In the genomic region with DNA sequence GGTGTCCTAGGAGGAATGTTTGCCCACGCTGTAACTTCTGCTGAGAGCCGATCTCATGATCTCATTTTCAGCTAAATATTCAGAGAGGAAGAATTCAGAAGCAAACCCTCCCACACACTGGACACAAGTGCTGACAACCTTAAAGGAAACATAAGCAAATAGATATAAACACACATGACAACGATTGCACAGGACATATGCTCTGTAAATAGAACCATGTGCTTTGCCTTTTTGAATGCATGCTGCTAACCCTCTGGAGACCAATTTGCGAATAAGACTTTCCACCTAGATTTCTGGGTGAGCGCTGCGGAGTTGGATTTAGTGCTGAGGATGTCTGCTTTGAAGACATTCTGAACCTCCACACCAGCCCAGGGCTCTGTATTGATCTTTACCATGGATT, we compare ENCODE assay signal across 21 mouse cellular contexts.
DNase-seq lines count a peak whose midpoint lies in the region; ATAC-seq and TF ChIP-seq lines count a peak whose summit lies in the region.
"Had no signal": no experiment of that assay in that cellular context is flagged by ENCODE, and none has a peak within 500 bp of the region (broad histone marks: within the 10 kb centered on the region; RNA-seq: fewer than 3 reads in every experiment).

No protein-coding gene starts in this region.

- H3K9me3 ChIP-seq in forebrain, embryonic 15.5 days = no peaks in the 10 kb centered on the region
- H3K9me3 ChIP-seq in forebrain, embryonic 10.5 days = no peaks in the 10 kb centered on the region
- no peaks in the 10 kb centered on the region for H3K9me3 ChIP-seq in midbrain, embryonic 14.5 days (ENCODE audit: control insufficient read depth, low read length)
- no peaks in the 10 kb centered on the region for H3K9me3 ChIP-seq in midbrain, postnatal 0 days (ENCODE audit: low read length)
- H3K9me3 ChIP-seq in embryonic facial prominence, embryonic 14.5 days (ENCODE audit: control insufficient read depth, low read length) = no peaks in the 10 kb centered on the region
- no peaks in the 10 kb centered on the region for H3K9me3 ChIP-seq in forebrain, postnatal 0 days (ENCODE audit: low read length)
- H3K9me3 ChIP-seq: embryonic facial prominence, embryonic 13.5 days; heart, embryonic 15.5 days; hindbrain, embryonic 10.5 days; intestine, embryonic 15.5 days had no signal

- H3K4me2 ChIP-seq in forebrain, embryonic 15.5 days (replicated peaks) = no peak overlapping the region
- H3K4me2 ChIP-seq in midbrain, embryonic 14.5 days (ENCODE audit: low read length) = no peak overlapping the region
- no peak overlapping the region for H3K4me2 ChIP-seq in midbrain, postnatal 0 days (ENCODE audit: low read depth, low read length, poor library complexity, severe bottlenecking)
- no peak overlapping the region for H3K4me2 ChIP-seq in embryonic facial prominence, embryonic 14.5 days (ENCODE audit: low read depth, low read length)
- H3K4me2 ChIP-seq in forebrain, postnatal 0 days (ENCODE audit: low read depth) = no peak overlapping the region
- H3K4me2 ChIP-seq: embryonic facial prominence, embryonic 13.5 days; heart, embryonic 11.5 days; heart, embryonic 15.5 days; hindbrain, embryonic 14.5 days; intestine, embryonic 15.5 days had no signal

- H3K27me3 ChIP-seq in forebrain, embryonic 15.5 days = no peaks in the 10 kb centered on the region
- H3K27me3 ChIP-seq in forebrain, embryonic 10.5 days (ENCODE audit: poor library complexity, severe bottlenecking) = no peaks in the 10 kb centered on the region
- no peaks in the 10 kb centered on the region for H3K27me3 ChIP-seq in midbrain, embryonic 14.5 days (ENCODE audit: control insufficient read depth, insufficient read depth, low read length)
- H3K27me3 ChIP-seq in midbrain, postnatal 0 days (ENCODE audit: insufficient read depth, low read length) = no peaks in the 10 kb centered on the region
- no peaks in the 10 kb centered on the region for H3K27me3 ChIP-seq in embryonic facial prominence, embryonic 14.5 days (replicated peaks; ENCODE audit: control insufficient read depth, insufficient read depth, low read length)
- H3K27me3 ChIP-seq in forebrain, postnatal 0 days (ENCODE audit: insufficient read depth, low read length) = no peaks in the 10 kb centered on the region
- H3K27me3 ChIP-seq: embryonic facial prominence, embryonic 13.5 days; heart, embryonic 15.5 days; intestine, embryonic 15.5 days had no signal

- no peak overlapping the region for H3K9ac ChIP-seq in forebrain, embryonic 15.5 days (replicated peaks)
- H3K9ac ChIP-seq in midbrain, embryonic 14.5 days (replicated peaks; ENCODE audit: low read length) = no peak overlapping the region
- H3K9ac ChIP-seq in midbrain, postnatal 0 days (replicated peaks; ENCODE audit: low read length, poor library complexity, severe bottlenecking) = no peak overlapping the region
- no peak overlapping the region for H3K9ac ChIP-seq in embryonic facial prominence, embryonic 14.5 days (ENCODE audit: low read depth, low read length)
- no peak overlapping the region for H3K9ac ChIP-seq in forebrain, postnatal 0 days
- H3K9ac ChIP-seq: embryonic facial prominence, embryonic 13.5 days; heart, embryonic 15.5 days; hindbrain, embryonic 14.5 days; intestine, embryonic 15.5 days had no signal

- peak; percentile 68 for ATAC-seq in forebrain, embryonic 15.5 days (replicated peaks)
- ATAC-seq in midbrain, embryonic 14.5 days (ENCODE audit: low FRiP score, low TSS enrichment) = no peak
- no peak for ATAC-seq in midbrain, postnatal 0 days (ENCODE audit: low FRiP score)
- ATAC-seq in embryonic facial prominence, embryonic 14.5 days (ENCODE audit: low read depth) = peak; percentile 33; the same call in 1 of the 2 replicates
- peak; percentile 27; the same call in 1 of the 2 replicates for ATAC-seq in forebrain, postnatal 0 days
- ATAC-seq: intestine, embryonic 15.5 days had no signal

- H3K4me3 ChIP-seq in forebrain, embryonic 15.5 days = no peak overlapping the region
- H3K4me3 ChIP-seq in forebrain, embryonic 10.5 days = no peak overlapping the region
- H3K4me3 ChIP-seq in midbrain, embryonic 14.5 days (replicated peaks; ENCODE audit: low read depth, low read length) = no peak overlapping the region
- no peak overlapping the region for H3K4me3 ChIP-seq in midbrain, postnatal 0 days (ENCODE audit: low read depth, low read length)
- H3K4me3 ChIP-seq in embryonic facial prominence, embryonic 14.5 days (ENCODE audit: low read depth, low read length) = no peak overlapping the region
- no peak overlapping the region for H3K4me3 ChIP-seq in forebrain, postnatal 0 days (ENCODE audit: low read depth, low read length)
- H3K4me3 ChIP-seq: embryonic facial prominence, embryonic 13.5 days; heart, embryonic 15.5 days; hindbrain, embryonic 10.5 days; intestine, embryonic 15.5 days had no signal

- H3K36me3 ChIP-seq in forebrain, embryonic 15.5 days = no peaks in the 10 kb centered on the region
- H3K36me3 ChIP-seq in forebrain, embryonic 10.5 days (replicated peaks) = no peaks in the 10 kb centered on the region
- no peaks in the 10 kb centered on the region for H3K36me3 ChIP-seq in midbrain, embryonic 14.5 days (ENCODE audit: control insufficient read depth, insufficient read depth, low read length)
- H3K36me3 ChIP-seq in midbrain, postnatal 0 days (ENCODE audit: insufficient read depth, low read length) = no peaks in the 10 kb centered on the region
- H3K36me3 ChIP-seq in embryonic facial prominence, embryonic 14.5 days (ENCODE audit: control insufficient read depth, insufficient read depth, low read length) = no peaks in the 10 kb centered on the region
- H3K36me3 ChIP-seq in forebrain, postnatal 0 days (ENCODE audit: insufficient read depth) = no peaks in the 10 kb centered on the region
- H3K36me3 ChIP-seq: embryonic facial prominence, embryonic 13.5 days; heart, embryonic 15.5 days; hindbrain, embryonic 10.5 days; intestine, embryonic 15.5 days had no signal

- WGBS in forebrain, embryonic 15.5 days = 61% methylated on average over 6 of the region's 6 CpGs
- WGBS in forebrain, embryonic 10.5 days = 83% methylated on average over 6 of the region's 6 CpGs
- 62% methylated on average over 6 of the region's 6 CpGs for WGBS in midbrain, embryonic 14.5 days
- WGBS in midbrain, postnatal 0 days = 49% methylated on average over 6 of the region's 6 CpGs
- 39% methylated on average over 6 of the region's 6 CpGs for WGBS in embryonic facial prominence, embryonic 14.5 days
- 60% methylated on average over 6 of the region's 6 CpGs for WGBS in forebrain, postnatal 0 days

- no peak for DNase-seq in forebrain, embryonic 10.5 days (ENCODE audit: extremely low spot score, low spot score)
- peak; percentile 43 for DNase-seq in midbrain, embryonic 14.5 days
- no peak for DNase-seq in midbrain, postnatal 0 days (ENCODE audit: low spot score)
- peak; percentile 23 for DNase-seq in embryonic facial prominence, embryonic 14.5 days (ENCODE audit: low spot score)
- peak; percentile 20 for DNase-seq in forebrain, postnatal 0 days
- no peak for DNase-seq in heart, adult 9 months (ENCODE audit: low spot score in 2 of 2)
- DNase-seq: adrenal gland, adult 2 months; adrenal gland, postnatal 25 days; cerebellum, adult 2 months; cerebellum, postnatal 14 days; embryo, embryonic 11 days; gastrocnemius, postnatal 36 days; heart, adult 18-20 months; kidney, adult 18-20 months had no signal

- no peak overlapping the region for H3K27ac ChIP-seq in forebrain, embryonic 15.5 days (replicated peaks)
- no peak overlapping the region for H3K27ac ChIP-seq in forebrain, embryonic 10.5 days
- H3K27ac ChIP-seq in midbrain, embryonic 14.5 days (replicated peaks; ENCODE audit: low read depth, low read length) = no peak overlapping the region
- no peak overlapping the region for H3K27ac ChIP-seq in midbrain, postnatal 0 days (ENCODE audit: low read depth, low read length)
- H3K27ac ChIP-seq in embryonic facial prominence, embryonic 14.5 days (replicated peaks; ENCODE audit: low read depth, low read length) = no peak overlapping the region
- no peak overlapping the region for H3K27ac ChIP-seq in forebrain, postnatal 0 days (ENCODE audit: low read depth, low read length)
- H3K27ac ChIP-seq: embryonic facial prominence, embryonic 13.5 days; heart, embryonic 15.5 days; hindbrain, embryonic 10.5 days; hindbrain, embryonic 14.5 days; intestine, embryonic 15.5 days had no signal

- H3K4me1 ChIP-seq in forebrain, embryonic 15.5 days = no peaks in the 10 kb centered on the region
- no peaks in the 10 kb centered on the region for H3K4me1 ChIP-seq in forebrain, embryonic 10.5 days
- no peaks in the 10 kb centered on the region for H3K4me1 ChIP-seq in midbrain, embryonic 14.5 days (ENCODE audit: control insufficient read depth, insufficient read depth, low read length)
- no peaks in the 10 kb centered on the region for H3K4me1 ChIP-seq in midbrain, postnatal 0 days (ENCODE audit: insufficient read depth, low read length)
- H3K4me1 ChIP-seq in embryonic facial prominence, embryonic 14.5 days (ENCODE audit: control insufficient read depth, insufficient read depth, low read length) = no peaks in the 10 kb centered on the region
- no peaks in the 10 kb centered on the region for H3K4me1 ChIP-seq in forebrain, postnatal 0 days (ENCODE audit: insufficient read depth)
- H3K4me1 ChIP-seq: embryonic facial prominence, embryonic 13.5 days; heart, embryonic 15.5 days; hindbrain, embryonic 10.5 days; intestine, embryonic 15.5 days had no signal

- no peak for TF ChIP-seq CTCF in midbrain, postnatal 0 days (IDR thresholded peaks at IDR 0.05)
- no peak for TF ChIP-seq CTCF in forebrain, postnatal 0 days (IDR thresholded peaks at IDR 0.05; ENCODE audit: low read depth)

Comparison
In these comparisons a context has a peak if more than half of its experiments do, and no peak if none do; other contexts are left out.
1. DNase-seq: peak in midbrain, embryonic 14.5 days (single experiment), embryonic facial prominence, embryonic 14.5 days (single experiment) and forebrain, postnatal 0 days (single experiment); none in forebrain, embryonic 10.5 days (single experiment), midbrain, postnatal 0 days (single experiment) and heart, adult 9 months (0 of 2).
2. ATAC-seq: peak in forebrain, embryonic 15.5 days (single experiment), embryonic facial prominence, embryonic 14.5 days (single experiment) and forebrain, postnatal 0 days (single experiment); none in midbrain, embryonic 14.5 days (single experiment) and midbrain, postnatal 0 days (single experiment).